Comparison of ENCODE assay signal across 1 mouse cellular context in genomic region chr13:74316386-74316785, GRCm38 (mm10).
TF ChIP-seq lines count a peak whose summit lies in the region.

No protein-coding gene starts in this region.

TF ChIP-seq in CH12.LX, 34 proteins besides CTCF, POLR2A, EP300 and RAD21:
- TF ChIP-seq ZKSCAN1 (IDR thresholded peaks at IDR 0.05; ENCODE audit: borderline replicate concordance, low read depth, low read length) (no peak), ELF1 (IDR thresholded peaks at IDR 0.05; ENCODE audit: low read depth, low read length) (no peak), E2F4 (IDR thresholded peaks at IDR 0.05; ENCODE audit: insufficient replicate concordance, low read depth, low read length) (no peak), IRF4 (IDR thresholded peaks at IDR 0.05; ENCODE audit: low read depth, low read length) (no peak), USF1 (IDR thresholded peaks at IDR 0.05; ENCODE audit: low read depth, low read length) (no peak), USF2 (conservative IDR thresholded peaks at IDR 0.05; ENCODE audit: low read depth, low read length) (no peak), MEF2A (IDR thresholded peaks at IDR 0.05; ENCODE audit: borderline replicate concordance, low read depth, low read length) (no peak), KAT2A (IDR thresholded peaks at IDR 0.05; ENCODE audit: insufficient replicate concordance, low read length) (no peak), MAFK (IDR thresholded peaks at IDR 0.05; ENCODE audit: insufficient replicate concordance, low read length) (no peak), MAZ (IDR thresholded peaks at IDR 0.05; ENCODE audit: low read depth, low read length) (no peak), RCOR1 (conservative IDR thresholded peaks at IDR 0.05; ENCODE audit: low read depth, low read length) (no peak), TBP (conservative IDR thresholded peaks at IDR 0.05; ENCODE audit: low read depth, low read length) (no peak), TCF12 (IDR thresholded peaks at IDR 0.05; ENCODE audit: low read depth, low read length) (no peak), JUND (conservative IDR thresholded peaks at IDR 0.05; ENCODE audit: low read depth, low read length) (no peak), POLR2AphosphoS2 (IDR thresholded peaks at IDR 0.05; ENCODE audit: low read depth, low read length) (no peak), SIN3A (IDR thresholded peaks at IDR 0.05; ENCODE audit: low read length) (no peak), SMC3 (IDR thresholded peaks at IDR 0.05; ENCODE audit: low read depth, low read length) (no peak), MAX (IDR thresholded peaks at IDR 0.05; ENCODE audit: low read length) (no peak)
